Mouse (Mus musculus) retina, adult 2 months (tissue): ENCODE measurements at regions not wholly inside any gene's neighbourhood (a gene's known extent, or its start where the extent isn't known, plus 50 kb on each side); places are given as distances from the start of the nearest gene placed in this dataset.
"Not testable (repeated sequence)": the region's sequence is repeated elsewhere in the genome, so short reads cannot be mapped to it uniquely, and the experiment has no call there.

ENCODE experiments used
- DNase-seq: peaks from one replicate; pipeline ENCODE4 v3.0.0-alpha.2; 2012; ENCODE audit warnings: low read depth, low spot score

GRCm38 (mm10) chr2:15273446-15273845 lies 218.6 kb upstream of the Nsun6 start:
- no peak for DNase-seq

- DNase-seq, result peak; percentile 2
Observed at GRCm38 (mm10) chr2:15260486-15261165, 205.8 kb upstream of the Nsun6 start.

GRCm38 (mm10) chr2:15242276-15242675 lies 187.4 kb upstream of the Nsun6 start:
- DNase-seq, result not testable (repeated sequence)

- no peak for DNase-seq
Observed at GRCm38 (mm10) chr2:15221910-15222309, 167.0 kb upstream of the Nsun6 start.

- no peak for DNase-seq
Observed at GRCm38 (mm10) chr2:15188091-15188490, 133.2 kb upstream of the Nsun6 start.

GRCm38 (mm10) chr2:15181000-15181399 lies 126.1 kb upstream of the Nsun6 start:
- DNase-seq, result no peak

- DNase-seq, result no peak
Observed at GRCm38 (mm10) chr2:15166435-15167024, 111.7 kb upstream of the Nsun6 start.

GRCm38 (mm10) chr2:15165830-15166229 lies 111.0 kb upstream of the Nsun6 start:
- DNase-seq, result no peak

GRCm38 (mm10) chr2:15163732-15164418 lies 109.0 kb upstream of the Nsun6 start:
- DNase-seq, result no peak

GRCm38 (mm10) chr2:15161831-15162230 lies 107.0 kb upstream of the Nsun6 start:
- no peak for DNase-seq

- DNase-seq, result no peak
Observed at GRCm38 (mm10) chr2:15157622-15158021, 102.8 kb upstream of the Nsun6 start.

GRCm38 (mm10) chr2:15150823-15151222 lies 96.0 kb upstream of the Nsun6 start:
- DNase-seq, result no peak

GRCm38 (mm10) chr2:15148381-15148780 lies 93.5 kb upstream of the Nsun6 start:
- no peak for DNase-seq

GRCm38 (mm10) chr2:15146986-15147385 lies 92.1 kb upstream of the Nsun6 start:
- DNase-seq, result no peak

- no peak for DNase-seq
Observed at GRCm38 (mm10) chr2:15146414-15146813, 91.5 kb upstream of the Nsun6 start.

GRCm38 (mm10) chr2:15144781-15145180 lies 89.9 kb upstream of the Nsun6 start:
- DNase-seq, result no peak

- DNase-seq, result no peak
Observed at GRCm38 (mm10) chr2:15139877-15140276, 85.0 kb upstream of the Nsun6 start.
